Mouse (Mus musculus): ENCODE measurements around the gene Tmem120b. TPM values are rescaled to one million over a fixed set of nuclear protein-coding genes. Genes with fewer than 3 reads are reported as not detected.

The Tmem120b gene
- 10 to 100 TPM in 22 of 26 experiments, 1 to 10 TPM in 4; 7.3 to 56.2 (median 16.3) TPM for total RNA-seq (2018; cell fraction: chromatin; rRNA removed)
- total RNA-seq (2018; cell fraction: cytosol; rRNA removed) = 1 to 10 TPM; 2.4 to 6.0 (median 3.9) TPM
- total RNA-seq (2018; cell fraction: nucleus; rRNA removed) = 10 to 100 TPM in 16 of 26 experiments, 1 to 10 TPM in 10; 5.4 to 27.9 (median 11.3) TPM
- 4.5 to 7.4 TPM (median 5.4 TPM) in 3 replicates for polyA plus RNA-seq (2018)

GRCm38 (mm10) chr5:123068115-123068514, at the start of gene Tmem120b:
Gene Tmem120b (plus strand): TSS chr5:123068415.
- H3K4me3 ChIP-seq (ENCODE audit: inconsistent target) = no peak within 1 kb of the TSS
- H3K27ac ChIP-seq = no peak within 1 kb of the TSS
- WGBS (ENCODE audit: missing documents) = 78% methylated on average over 12 of the region's 12 CpGs
- H3K79me2 ChIP-seq (ENCODE audit: inconsistent target) = no peaks in the 10 kb centered on the region
- H3K36me3 ChIP-seq (ENCODE audit: inconsistent target) = no peaks in the 10 kb centered on the region

- WGBS (ENCODE audit: missing documents) = 3% methylated on average over 8 of the region's 10 CpGs
- H3K27ac ChIP-seq = peak overlapping the region; percentile 77
- H3K4me3 ChIP-seq (ENCODE audit: inconsistent target) = no peak overlapping the region; the same call in 1 of the 2 replicates
- peaks cover 90% of the 10 kb centered on the region for H3K79me2 ChIP-seq (ENCODE audit: inconsistent target)
- no peaks in the 10 kb centered on the region for H3K36me3 ChIP-seq (ENCODE audit: inconsistent target)
These were observed 48.7 kb upstream of the Tmem120b start for GRCm38 (mm10) chr5:123019336-123020016.

GRCm38 (mm10) chr5:123020426-123020825, 47.8 kb upstream of the Tmem120b start:
- Histone ChIP-seq H3K36me3 (ENCODE audit: inconsistent target) (no peaks in the 10 kb centered on the region), H3K79me2 (ENCODE audit: inconsistent target) (peaks cover 90% of the 10 kb centered on the region), H3K4me3 (ENCODE audit: inconsistent target) (no peak overlapping the region), H3K27ac (peak overlapping the region; percentile 77; the same call in 1 of the 2 replicates)
- 63% methylated on average over 5 of the region's 5 CpGs for WGBS (ENCODE audit: missing documents)

GRCm38 (mm10) chr5:123021438-123021837, 46.8 kb upstream of the Tmem120b start:
- 65% methylated on average over 7 of the region's 7 CpGs for WGBS (ENCODE audit: missing documents)
- H3K27ac ChIP-seq = no peak overlapping the region
- H3K79me2 ChIP-seq (ENCODE audit: inconsistent target) = peaks cover 90% of the 10 kb centered on the region
- H3K4me3 ChIP-seq (ENCODE audit: inconsistent target) = no peak overlapping the region
- no peaks in the 10 kb centered on the region for H3K36me3 ChIP-seq (ENCODE audit: inconsistent target)

- peak overlapping the region; percentile 85 for H3K27ac ChIP-seq
- H3K4me3 ChIP-seq (ENCODE audit: inconsistent target) = no peak overlapping the region
- H3K36me3 ChIP-seq (ENCODE audit: inconsistent target) = no peaks in the 10 kb centered on the region
- H3K79me2 ChIP-seq (ENCODE audit: inconsistent target) = peaks cover 90% of the 10 kb centered on the region
- 40% methylated on average over 6 of the region's 6 CpGs for WGBS (ENCODE audit: missing documents)
These were observed 45.2 kb upstream of the Tmem120b start for GRCm38 (mm10) chr5:123023049-123023448.

- WGBS (ENCODE audit: missing documents) = 78% methylated on average over 6 of the region's 6 CpGs
- Histone ChIP-seq H3K27ac (peak overlapping the region; percentile 85), H3K4me3 (ENCODE audit: inconsistent target) (no peak overlapping the region), H3K36me3 (ENCODE audit: inconsistent target) (peaks cover 8% of the 10 kb centered on the region; the same call in 1 of the 2 replicates), H3K79me2 (ENCODE audit: inconsistent target) (peaks cover 90% of the 10 kb centered on the region)
These were observed 43.9 kb upstream of the Tmem120b start for GRCm38 (mm10) chr5:123024312-123024711.

GRCm38 (mm10) chr5:123024965-123025573, 43.1 kb upstream of the Tmem120b start:
- WGBS (ENCODE audit: missing documents) = 2% methylated on average over 9 of the region's 9 CpGs
- Histone ChIP-seq H3K79me2 (ENCODE audit: inconsistent target) (peaks cover 89% of the 10 kb centered on the region), H3K27ac (peak overlapping the region; percentile 85), H3K4me3 (ENCODE audit: inconsistent target) (no peak overlapping the region), H3K36me3 (ENCODE audit: inconsistent target) (peaks cover 15% of the 10 kb centered on the region; the same call in 1 of the 2 replicates)

- H3K79me2 ChIP-seq (ENCODE audit: inconsistent target) = peaks cover 75% of the 10 kb centered on the region
- no peak overlapping the region for H3K4me3 ChIP-seq (ENCODE audit: inconsistent target)
- WGBS (ENCODE audit: missing documents) = 74% methylated on average over 6 of the region's 6 CpGs
- H3K36me3 ChIP-seq (ENCODE audit: inconsistent target) = peaks cover 27% of the 10 kb centered on the region
- peak overlapping the region; percentile 85 for H3K27ac ChIP-seq
These were observed 41.8 kb upstream of the Tmem120b start for GRCm38 (mm10) chr5:123026414-123026813.

- WGBS (ENCODE audit: missing documents) = 31% methylated on average over 6 of the region's 6 CpGs
- H3K36me3 ChIP-seq (ENCODE audit: inconsistent target) = peaks cover 32% of the 10 kb centered on the region
- no peak overlapping the region for H3K27ac ChIP-seq
- H3K79me2 ChIP-seq (ENCODE audit: inconsistent target) = peaks cover 65% of the 10 kb centered on the region
- no peak overlapping the region for H3K4me3 ChIP-seq (ENCODE audit: inconsistent target)
These were observed 40.8 kb upstream of the Tmem120b start for GRCm38 (mm10) chr5:123027436-123027835.

- Histone ChIP-seq H3K36me3 (ENCODE audit: inconsistent target) (peaks cover 32% of the 10 kb centered on the region), H3K4me3 (ENCODE audit: inconsistent target) (no peak overlapping the region), H3K27ac (no peak overlapping the region), H3K79me2 (ENCODE audit: inconsistent target) (peaks cover 44% of the 10 kb centered on the region)
- whole genome bisulfite sequencing (ENCODE audit: missing documents) = 92% methylated on average over 7 of the region's 7 CpGs
These were observed 38.5 kb upstream of the Tmem120b start for GRCm38 (mm10) chr5:123029729-123030128.

- H3K4me3 ChIP-seq (ENCODE audit: inconsistent target) = no peak overlapping the region
- H3K27ac ChIP-seq = no peak overlapping the region
- peaks cover 36% of the 10 kb centered on the region for H3K79me2 ChIP-seq (ENCODE audit: inconsistent target)
- WGBS (ENCODE audit: missing documents) = 100% methylated on average over 3 of the region's 3 CpGs
- peaks cover 32% of the 10 kb centered on the region for H3K36me3 ChIP-seq (ENCODE audit: inconsistent target)
These were observed 36.9 kb upstream of the Tmem120b start for GRCm38 (mm10) chr5:123031312-123031711.

- 81% methylated on average over 7 of the region's 7 CpGs for WGBS (ENCODE audit: missing documents)
- H3K27ac ChIP-seq = no peak overlapping the region
These were observed 34.5 kb upstream of the Tmem120b start for GRCm38 (mm10) chr5:123033646-123034160.

GRCm38 (mm10) chr5:123035089-123035488, 33.1 kb upstream of the Tmem120b start:
- Histone ChIP-seq H3K27ac (no peak overlapping the region), H3K79me2 (ENCODE audit: inconsistent target) (no peaks in the 10 kb centered on the region; the same call in 1 of the 2 replicates), H3K36me3 (ENCODE audit: inconsistent target) (peaks cover 17% of the 10 kb centered on the region), H3K4me3 (ENCODE audit: inconsistent target) (no peak overlapping the region)
- WGBS (ENCODE audit: missing documents) = 97% methylated on average over 4 of the region's 4 CpGs

More at GRCm38 (mm10) chr5:123033646-123034160, 34.5 kb upstream of the Tmem120b start:
- Histone ChIP-seq H3K79me2 (ENCODE audit: inconsistent target) (peaks cover 12% of the 10 kb centered on the region), H3K36me3 (ENCODE audit: inconsistent target) (peaks cover 31% of the 10 kb centered on the region), H3K4me3 (ENCODE audit: inconsistent target) (no peak overlapping the region)

- H3K36me3 ChIP-seq (ENCODE audit: inconsistent target) = peaks cover 12% of the 10 kb centered on the region; the same call in 1 of the 2 replicates
- no peak overlapping the region for H3K4me3 ChIP-seq (ENCODE audit: inconsistent target)
- H3K79me2 ChIP-seq (ENCODE audit: inconsistent target) = no peaks in the 10 kb centered on the region
- H3K27ac ChIP-seq = no peak overlapping the region
- WGBS (ENCODE audit: missing documents) = 38% methylated on average over 6 of the region's 6 CpGs
These were observed 32.7 kb upstream of the Tmem120b start for GRCm38 (mm10) chr5:123035564-123035963.

- Histone ChIP-seq H3K36me3 (ENCODE audit: inconsistent target) (no peaks in the 10 kb centered on the region), H3K79me2 (ENCODE audit: inconsistent target) (no peaks in the 10 kb centered on the region), H3K4me3 (ENCODE audit: inconsistent target) (no peak overlapping the region), H3K27ac (no peak overlapping the region)
- WGBS (ENCODE audit: missing documents) = 22% methylated on average over 5 of the region's 5 CpGs
These were observed 30.1 kb upstream of the Tmem120b start for GRCm38 (mm10) chr5:123038115-123038514.

Data from macrophage (primary cell).